Mouse (Mus musculus) CD8-positive naive resting alpha-beta T cell, adult 2 months (primary cell): ENCODE results near the gene Zfp872.
"Not testable (repeated sequence)": the region's sequence is repeated elsewhere in the genome, so short reads cannot be mapped to it uniquely, and the experiment has no call there.

ENCODE experiments used
- DNase-seq, 2 experiments: peaks; one replicate each; pipeline ENCODE4 v3.0.0; 2022; ENCODE audit warnings: low read depth in 2 of 2, low spot score in 2 of 2

Zfp872 gene

GRCm38 (mm10) chr9:22169327-22169726, 18.6 kb upstream of the Zfp872 start:
- DNase-seq, result no peak

- DNase-seq, result no peak
Observed at GRCm38 (mm10) chr9:22172318-22172717, 15.6 kb upstream of the Zfp872 start.

GRCm38 (mm10) chr9:22196412-22196811, 8.5 kb downstream of the Zfp872 start:
- no peak for DNase-seq

- no peak for DNase-seq
Observed at GRCm38 (mm10) chr9:22213785-22214194, 25.9 kb downstream of the Zfp872 start.

- DNase-seq, result no peak
Observed at GRCm38 (mm10) chr9:22214549-22214948, 26.7 kb downstream of the Zfp872 start.

- no peak for DNase-seq
Observed at GRCm38 (mm10) chr9:22216705-22217104, 28.8 kb downstream of the Zfp872 start.

GRCm38 (mm10) chr9:22217858-22218493, 30.1 kb downstream of the Zfp872 start:
- DNase-seq, result no peak

GRCm38 (mm10) chr9:22224066-22224465, 36.2 kb downstream of the Zfp872 start:
- no peak for DNase-seq

- peak; percentile 7 to 52 for DNase-seq
Observed at GRCm38 (mm10) chr9:22224536-22225503, 36.9 kb downstream of the Zfp872 start.

GRCm38 (mm10) chr9:22225581-22226388, 37.9 kb downstream of the Zfp872 start, which contains the start of gene Zfp809:
Gene Zfp809 (plus strand): TSS chr9:22225714.
- DNase-seq, result peak; percentile 96 to 99

GRCm38 (mm10) chr9:22226389-22226673, 38.4 kb downstream of the Zfp872 start:
- not testable (repeated sequence) for DNase-seq

- no peak for DNase-seq
Observed at GRCm38 (mm10) chr9:22226846-22227245, 39.0 kb downstream of the Zfp872 start.

GRCm38 (mm10) chr9:22229386-22230026, 41.6 kb downstream of the Zfp872 start:
- DNase-seq, result no peak

- DNase-seq, result no peak
Observed at GRCm38 (mm10) chr9:22230061-22230460, 42.2 kb downstream of the Zfp872 start.

GRCm38 (mm10) chr9:22230556-22230955, 42.7 kb downstream of the Zfp872 start:
- no peak for DNase-seq

- DNase-seq, result no peak
Observed at GRCm38 (mm10) chr9:22240001-22240400, 52.1 kb downstream of the Zfp872 start.

GRCm38 (mm10) chr9:22244242-22244641, 56.4 kb downstream of the Zfp872 start:
- DNase-seq, result no peak
